Mouse (Mus musculus) limb, embryonic 10.5 days (tissue): Measurements from ENCODE around the gene Camk2g. TPM values are rescaled to one million over a fixed set of nuclear protein-coding genes. Genes with fewer than 3 reads are reported as not detected.

Source experiments
- DNase-seq: peaks from one replicate; pipeline ENCODE4 v3.0.0-alpha.2; 2017; ENCODE audit warnings: low spot score
- H3K27ac ChIP-seq: fragments of 300-500 bp; sonication (generic); 2 replicates; pipeline ENCODE4 v1.5.1; 2016; ENCODE audit warnings: mild to moderate bottlenecking
- H3K27me3 ChIP-seq: fragments of 300-500 bp; sonication (generic); 2 replicates; pipeline ENCODE4 v1.6.1; 2016; ENCODE audit warnings: low read depth, mild to moderate bottlenecking; ENCODE audit not compliant: poor library complexity, severe bottlenecking
- H3K36me3 ChIP-seq: fragments of 300-500 bp; sonication (generic); 2 replicates; pipeline ENCODE4 v1.6.1; 2016; ENCODE audit warnings: mild to moderate bottlenecking, moderate library complexity
- H3K4me1 ChIP-seq: fragments of 300-500 bp; sonication (generic); 2 replicates; pipeline ENCODE4 v1.6.1; 2016
- H3K4me3 ChIP-seq: fragments of 300-500 bp; sonication (generic); 2 replicates; pipeline ENCODE4 v1.5.1; 2016; ENCODE audit warnings: mild to moderate bottlenecking, moderate library complexity
- H3K9me3 ChIP-seq: fragments of 300-500 bp; sonication (generic); replicated peaks from 2 replicates; pipeline ENCODE4 v1.6.1; 2016; ENCODE audit warnings: mild to moderate bottlenecking
- WGBS: fragments of 180-500 bp; shearing (Covaris S2); methylation state at CpG from one replicate; pipeline ENCODE4 v1.1.7; 2016; 5-methylcytosine and 5-hydroxymethylcytosine counted together
- polyA plus RNA-seq: library from polyadenylated mRNA; unstranded; fragments of >200 nt; fragmentation: Nextera tagmentation; extraction: Ambion mirVana; gene quantifications from 2 replicates; pipeline ENCODE4 v1.2.1, GENCODE M21; 2016

Camk2g gene
- polyA plus RNA-seq, 1 experiment from 2014 or later: 57.6 TPM

DNA sequence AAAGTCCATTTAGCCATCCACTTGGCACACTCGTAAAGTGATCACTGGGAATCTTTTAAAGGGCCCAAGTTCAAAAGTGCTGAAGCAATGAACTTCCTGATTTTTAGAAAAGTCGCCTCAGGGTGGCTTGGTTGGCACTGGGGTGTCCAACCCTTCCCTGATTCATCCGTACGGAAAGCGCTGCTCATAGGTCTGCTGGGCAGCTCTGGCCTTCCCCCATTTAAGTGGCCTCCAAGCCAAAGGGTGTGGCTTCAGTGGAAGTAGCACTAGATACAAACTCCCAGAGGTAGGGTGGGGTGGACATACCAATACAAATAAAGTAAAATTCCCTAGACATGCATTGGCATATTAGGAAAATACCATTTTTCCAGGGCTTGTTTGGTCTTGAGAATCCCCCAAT is 33.6 kb upstream of the Camk2g start:
- DNase-seq: no peak
- WGBS: 90% methylated on average over 5 of the region's 5 CpGs
- H3K27me3 ChIP-seq: no peaks in the 10 kb centered on the region
- H3K4me1 ChIP-seq: peaks cover 8% of the 10 kb centered on the region
- no peaks in the 10 kb centered on the region for H3K36me3 ChIP-seq
- no peaks in the 10 kb centered on the region for H3K9me3 ChIP-seq
- no peak overlapping the region for H3K4me3 ChIP-seq
- no peak overlapping the region for H3K27ac ChIP-seq

DNA sequence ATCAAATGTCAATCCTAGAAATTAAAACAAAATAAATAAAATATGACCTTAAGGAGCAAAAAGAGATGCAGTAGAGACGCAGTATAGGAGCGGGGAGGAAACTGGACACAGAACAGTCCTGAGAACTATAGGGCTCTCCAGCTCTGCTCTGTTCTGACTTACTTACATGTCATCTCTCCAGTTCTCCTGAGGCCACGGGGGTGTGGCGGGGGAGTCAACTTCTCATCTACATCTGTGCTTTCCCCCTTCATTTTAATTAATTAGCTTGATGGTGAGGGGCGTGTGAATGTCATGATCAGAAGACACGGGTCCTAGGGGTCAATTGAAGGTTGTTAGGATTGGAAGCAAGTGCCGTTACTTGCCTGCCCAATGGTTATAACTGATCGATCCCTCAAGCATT is 33.2 kb upstream of the Camk2g start:
- no peaks in the 10 kb centered on the region for H3K27me3 ChIP-seq
- no peak for DNase-seq
- peaks cover 8% of the 10 kb centered on the region for H3K4me1 ChIP-seq
- no peaks in the 10 kb centered on the region for H3K9me3 ChIP-seq
- no peak overlapping the region for H3K4me3 ChIP-seq
- H3K27ac ChIP-seq: no peak overlapping the region
- 75% methylated on average over 8 of the region's 8 CpGs for WGBS
- H3K36me3 ChIP-seq: no peaks in the 10 kb centered on the region

DNA sequence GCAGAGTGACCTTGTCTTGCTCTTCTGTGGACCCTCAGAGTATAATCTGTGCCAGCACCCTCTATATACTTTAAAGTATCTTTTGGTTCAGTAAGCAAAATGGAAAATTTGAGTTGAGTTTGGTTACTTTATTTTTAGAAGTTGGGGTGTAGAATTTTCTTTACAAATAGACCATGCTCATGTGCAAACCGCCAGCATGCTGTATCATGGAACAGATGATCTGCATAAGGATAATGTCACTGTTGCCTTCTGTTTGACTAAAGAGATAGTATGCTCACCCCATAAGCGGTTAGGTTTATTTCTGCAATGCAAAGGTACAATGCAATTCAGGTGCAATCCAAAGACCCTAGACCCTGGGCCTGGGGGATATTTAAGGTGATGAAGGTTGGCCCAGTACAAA is 31.6 kb upstream of the Camk2g start:
- Histone ChIP-seq H3K36me3 (no peaks in the 10 kb centered on the region), H3K4me3 (no peak overlapping the region), H3K27me3 (no peaks in the 10 kb centered on the region), H3K27ac (no peak overlapping the region), H3K4me1 (peaks cover 8% of the 10 kb centered on the region), H3K9me3 (no peaks in the 10 kb centered on the region)
- 91% methylated on average over 2 of the region's 2 CpGs for WGBS
- no peak for DNase-seq

DNA sequence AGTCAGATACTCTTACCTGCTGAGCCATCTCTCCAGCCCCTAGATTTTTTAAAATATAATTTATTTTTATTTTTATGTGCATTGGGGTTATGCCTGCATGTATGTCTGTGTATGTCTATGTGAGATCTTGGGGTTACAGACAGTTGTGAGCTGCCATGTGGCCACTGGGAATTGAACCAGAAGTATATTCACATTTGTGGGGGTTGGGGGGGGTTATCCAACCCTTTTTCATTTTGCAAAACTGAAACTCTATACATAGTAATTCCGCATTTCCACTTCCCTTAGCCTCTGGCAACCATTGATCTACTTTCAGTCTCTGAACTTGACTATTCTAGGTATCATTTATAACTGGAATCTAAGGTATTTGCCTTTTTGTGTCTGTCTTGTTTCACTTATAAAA is 30.6 kb upstream of the Camk2g start:
- H3K27me3 ChIP-seq: no peaks in the 10 kb centered on the region
- no peak for DNase-seq
- WGBS: 89% methylated on average over 1 of the region's 1 CpGs
- H3K36me3 ChIP-seq: no peaks in the 10 kb centered on the region
- no peak overlapping the region for H3K27ac ChIP-seq
- no peaks in the 10 kb centered on the region for H3K9me3 ChIP-seq
- no peak overlapping the region for H3K4me3 ChIP-seq
- peaks cover 6% of the 10 kb centered on the region for H3K4me1 ChIP-seq

DNA sequence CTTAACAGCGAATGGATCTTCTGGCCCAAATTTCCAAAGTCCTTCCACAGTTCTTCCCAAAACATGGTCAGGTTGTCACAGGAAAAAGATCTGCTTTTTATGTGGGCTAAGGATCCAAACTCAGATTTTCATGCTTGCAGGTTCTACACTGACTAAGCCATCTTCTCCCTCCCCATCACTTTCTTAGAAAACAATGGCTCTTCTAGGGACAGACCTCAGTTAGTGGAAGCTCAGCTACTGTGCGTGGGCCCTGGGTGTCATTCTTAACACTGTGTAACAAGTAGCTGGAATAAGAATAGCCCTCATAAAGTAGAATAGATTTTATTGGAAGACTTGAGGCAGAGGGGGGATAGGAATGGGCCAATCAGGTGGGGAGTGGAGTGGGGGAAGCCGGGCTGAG is 21.6 kb upstream of the Camk2g start:
- no peaks in the 10 kb centered on the region for H3K36me3 ChIP-seq
- no peak overlapping the region for H3K27ac ChIP-seq
- 82% methylated on average over 3 of the region's 3 CpGs for WGBS
- H3K27me3 ChIP-seq: no peaks in the 10 kb centered on the region
- no peaks in the 10 kb centered on the region for H3K9me3 ChIP-seq
- DNase-seq: no peak
- no peak overlapping the region for H3K4me3 ChIP-seq
- peaks cover 14% of the 10 kb centered on the region for H3K4me1 ChIP-seq

DNA sequence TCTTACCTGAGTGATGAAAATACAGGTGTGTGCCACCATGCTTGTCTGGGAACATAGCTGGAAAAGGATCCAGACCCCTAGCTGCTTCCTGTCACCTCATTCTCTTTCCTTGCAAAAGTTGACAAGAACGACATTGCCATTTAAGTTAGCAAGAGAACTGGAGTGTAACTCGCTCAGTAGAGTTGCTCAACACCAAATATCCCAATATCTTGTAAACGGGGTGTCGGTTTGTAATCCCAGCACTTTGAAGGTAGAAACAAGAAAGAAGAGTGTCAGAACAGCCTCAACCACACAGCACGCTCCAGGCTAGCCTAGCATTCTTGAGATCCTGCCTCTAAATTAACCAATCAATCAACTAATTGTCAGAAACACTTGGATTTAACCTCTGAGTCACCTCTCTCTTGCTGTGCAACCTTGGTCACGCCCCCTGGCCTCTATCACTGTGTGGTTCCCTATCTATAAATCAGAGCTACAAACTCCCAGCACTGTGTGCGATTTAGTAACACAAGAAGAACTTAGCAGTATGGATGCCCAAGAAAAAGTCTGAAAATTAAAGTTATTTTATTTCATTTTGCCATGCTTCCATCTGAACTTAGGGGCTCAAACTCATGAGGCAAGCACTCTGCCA is 18.0 kb upstream of the Camk2g start:
- Histone ChIP-seq H3K27me3 (no peaks in the 10 kb centered on the region), H3K4me3 (no peak overlapping the region), H3K9me3 (no peaks in the 10 kb centered on the region), H3K4me1 (peaks cover 20% of the 10 kb centered on the region), H3K36me3 (no peaks in the 10 kb centered on the region), H3K27ac (no peak overlapping the region)
- DNase-seq: no peak
- WGBS: 55% methylated on average over 7 of the region's 7 CpGs

DNA sequence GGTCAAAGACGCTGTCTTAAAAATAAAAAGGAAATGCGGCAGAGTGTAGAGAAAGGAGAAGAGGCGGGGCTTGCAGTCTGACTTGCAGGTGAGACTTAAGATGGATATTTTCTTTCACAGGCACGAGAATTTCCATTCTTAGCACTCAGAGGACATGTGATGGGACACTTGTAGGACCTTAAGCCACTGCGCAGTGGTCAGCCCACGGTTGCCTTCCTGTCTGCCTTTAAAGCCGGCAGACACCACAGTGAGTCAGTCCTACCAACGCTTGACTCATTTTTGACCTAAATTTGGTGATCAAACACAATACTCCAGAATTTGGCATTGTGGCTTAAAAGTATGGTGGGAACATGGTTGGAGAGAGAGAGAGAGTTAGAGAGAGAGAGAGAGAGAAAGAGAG is 17.3 kb upstream of the Camk2g start:
- Histone ChIP-seq H3K27ac (no peak overlapping the region), H3K4me1 (peaks cover 23% of the 10 kb centered on the region), H3K4me3 (no peak overlapping the region), H3K27me3 (no peaks in the 10 kb centered on the region), H3K9me3 (no peaks in the 10 kb centered on the region), H3K36me3 (no peaks in the 10 kb centered on the region)
- no peak for DNase-seq
- 89% methylated on average over 8 of the region's 8 CpGs for WGBS

DNA sequence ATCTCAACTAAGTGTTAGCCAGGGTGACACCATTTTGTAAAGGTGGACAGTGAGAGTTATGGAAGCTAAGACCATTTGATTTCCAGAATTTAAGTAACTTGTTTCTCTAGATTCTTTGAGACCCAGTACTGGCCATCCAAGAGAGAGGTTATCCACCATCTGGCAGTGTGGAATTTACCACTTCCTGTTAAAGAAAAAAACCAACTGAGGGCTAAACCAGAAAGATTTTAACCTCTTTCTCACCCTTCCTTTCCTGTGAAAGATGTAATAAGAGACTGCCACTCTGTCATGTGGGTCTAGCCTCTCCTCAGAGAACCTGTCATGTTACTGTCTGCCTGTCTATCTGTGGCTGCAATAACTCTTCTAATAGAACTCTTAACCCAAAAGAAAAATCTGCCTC is 15.9 kb upstream of the Camk2g start:
- no peaks in the 10 kb centered on the region for H3K27me3 ChIP-seq
- no peaks in the 10 kb centered on the region for H3K36me3 ChIP-seq
- no peak overlapping the region for H3K27ac ChIP-seq
- no peaks in the 10 kb centered on the region for H3K9me3 ChIP-seq
- H3K4me3 ChIP-seq: no peak overlapping the region
- DNase-seq: no peak
- H3K4me1 ChIP-seq: peaks cover 25% of the 10 kb centered on the region

DNA sequence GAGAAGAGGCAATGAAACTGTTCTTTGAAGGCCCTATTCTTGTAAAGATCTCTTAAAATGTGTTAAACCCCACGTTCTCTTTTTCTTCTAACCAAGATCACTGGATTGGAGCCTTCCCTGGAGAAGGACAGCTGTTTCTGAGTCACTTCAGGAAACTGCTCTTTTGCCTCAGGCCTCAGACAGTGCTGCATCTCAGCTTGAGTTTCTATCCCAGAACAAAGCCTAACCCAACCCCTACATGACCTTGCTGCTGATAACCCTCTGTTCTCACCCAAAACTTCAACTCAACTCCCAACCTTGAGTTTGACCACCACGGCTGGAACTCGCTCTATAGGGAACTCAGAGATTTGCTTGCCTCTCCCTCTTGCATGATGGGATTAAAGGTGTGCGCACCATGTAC is 15.5 kb upstream of the Camk2g start:
- no peak for DNase-seq
- no peaks in the 10 kb centered on the region for H3K9me3 ChIP-seq

DNA sequence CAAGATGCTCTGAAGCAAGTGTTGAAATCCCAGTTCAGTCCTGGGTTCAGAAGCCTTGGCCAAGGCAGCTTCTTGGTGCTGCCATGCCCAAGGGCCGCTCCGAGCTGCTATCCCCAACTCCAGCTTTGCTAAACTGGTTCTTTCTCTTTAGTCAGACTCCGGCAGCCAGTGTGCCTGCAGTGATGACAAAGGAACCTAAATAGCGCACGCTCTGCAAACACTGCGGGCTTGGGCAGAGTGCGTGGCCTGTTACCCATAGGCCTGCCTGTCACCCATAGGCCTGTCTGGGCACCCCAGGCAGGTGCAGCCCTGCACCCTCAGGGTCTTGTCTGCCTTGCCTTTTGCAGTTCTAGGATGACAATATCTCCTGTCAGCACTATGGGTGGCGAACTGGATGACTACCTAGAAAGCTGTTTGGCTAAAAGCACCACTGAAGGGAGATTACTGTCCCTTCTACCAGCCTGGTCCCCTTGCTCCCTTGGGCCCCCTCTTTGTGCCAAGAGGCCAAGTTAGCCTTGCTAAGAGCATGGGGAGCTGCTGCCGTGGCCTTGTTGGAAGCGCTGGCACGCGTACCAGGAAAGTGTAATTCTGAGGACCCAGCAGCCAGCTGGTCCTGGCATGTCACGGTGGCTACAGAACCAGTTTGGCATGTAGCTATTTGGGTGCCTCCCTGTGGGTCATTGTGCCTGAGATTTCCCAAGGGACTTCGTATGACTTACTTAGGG is 12.4 kb upstream of the Camk2g start:
- DNase-seq: no peak
- Histone ChIP-seq H3K9me3 (no peaks in the 10 kb centered on the region), H3K27me3 (no peaks in the 10 kb centered on the region), H3K4me1 (peaks cover 13% of the 10 kb centered on the region; the same call in 1 of the 2 replicates), H3K27ac (no peak overlapping the region), H3K36me3 (no peaks in the 10 kb centered on the region), H3K4me3 (no peak overlapping the region)
- WGBS: 91% methylated on average over 14 of the region's 14 CpGs

More for the DNA sequence above, 15.5 kb upstream of the Camk2g start:
- WGBS: 84% methylated on average over 4 of the region's 4 CpGs
- no peak overlapping the region for H3K4me3 ChIP-seq
- no peaks in the 10 kb centered on the region for H3K36me3 ChIP-seq
- H3K4me1 ChIP-seq: peaks cover 25% of the 10 kb centered on the region
- H3K27me3 ChIP-seq: no peaks in the 10 kb centered on the region
- no peak overlapping the region for H3K27ac ChIP-seq

DNA sequence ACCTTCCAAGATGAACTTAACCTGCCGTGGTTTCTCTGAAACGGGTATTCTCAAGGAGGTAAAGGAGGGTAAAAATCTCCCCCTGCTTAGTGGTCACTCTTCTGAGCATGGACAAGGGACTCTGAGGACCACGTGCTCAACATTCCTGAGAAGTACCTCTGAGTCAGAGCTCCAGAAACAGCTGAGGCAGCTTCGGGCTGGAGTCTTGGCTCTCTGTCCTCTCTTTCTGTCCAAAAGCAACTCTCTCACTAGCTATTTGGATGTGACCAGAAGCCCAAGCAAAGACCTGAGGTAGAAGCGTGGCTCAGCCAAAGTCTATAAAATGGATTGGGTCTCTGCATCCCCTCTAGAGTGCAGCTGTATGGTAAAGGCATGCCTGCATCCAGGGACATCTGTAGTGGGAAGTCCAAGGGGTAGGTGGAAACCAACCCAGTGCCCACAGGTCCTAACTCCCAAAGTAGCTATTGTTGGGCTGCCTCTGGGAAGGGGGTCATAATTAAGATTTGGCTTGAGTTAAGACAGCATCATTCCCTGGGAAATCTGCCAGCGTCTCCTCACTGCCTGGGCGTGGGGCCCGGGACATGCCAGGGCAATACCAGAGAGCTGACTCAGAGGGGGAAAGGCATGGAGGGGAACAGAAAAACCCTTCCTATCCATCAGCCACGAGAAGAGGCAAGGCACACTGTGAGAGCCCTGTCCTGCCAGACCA is 11.2 kb upstream of the Camk2g start:
- DNase-seq: no peak
- Histone ChIP-seq H3K36me3 (no peaks in the 10 kb centered on the region), H3K27me3 (no peaks in the 10 kb centered on the region), H3K4me1 (peaks cover 18% of the 10 kb centered on the region; the same call in 1 of the 2 replicates), H3K9me3 (no peaks in the 10 kb centered on the region), H3K27ac (no peak overlapping the region), H3K4me3 (no peak overlapping the region)
- WGBS: 80% methylated on average over 9 of the region's 9 CpGs

DNA sequence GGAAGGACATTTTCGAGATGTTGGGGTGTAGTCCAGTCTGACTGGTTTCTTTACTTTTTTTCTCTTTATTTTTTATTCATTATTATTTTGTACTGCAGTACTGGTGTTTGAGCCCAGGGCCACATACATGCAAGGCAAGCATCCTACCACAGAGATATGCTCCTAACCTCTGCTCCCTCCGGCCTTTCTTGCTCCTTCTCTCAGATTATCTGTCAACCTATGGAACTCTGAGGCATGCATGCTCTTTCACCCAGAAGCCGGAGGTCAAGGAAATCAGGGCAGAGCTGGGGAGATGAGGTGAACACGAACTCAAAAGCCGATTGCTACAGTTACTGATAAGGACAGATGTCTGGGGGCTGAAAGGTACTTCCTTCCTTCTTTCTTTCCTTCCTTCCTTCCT is 10.6 kb upstream of the Camk2g start:
- H3K9me3 ChIP-seq: no peaks in the 10 kb centered on the region
- DNase-seq: no peak
- H3K4me3 ChIP-seq: no peak overlapping the region
- H3K4me1 ChIP-seq: peaks cover 13% of the 10 kb centered on the region; the same call in 1 of the 2 replicates
- WGBS: 73% methylated on average over 5 of the region's 5 CpGs
- H3K27me3 ChIP-seq: no peaks in the 10 kb centered on the region
- H3K36me3 ChIP-seq: no peaks in the 10 kb centered on the region
- H3K27ac ChIP-seq: no peak overlapping the region

DNA sequence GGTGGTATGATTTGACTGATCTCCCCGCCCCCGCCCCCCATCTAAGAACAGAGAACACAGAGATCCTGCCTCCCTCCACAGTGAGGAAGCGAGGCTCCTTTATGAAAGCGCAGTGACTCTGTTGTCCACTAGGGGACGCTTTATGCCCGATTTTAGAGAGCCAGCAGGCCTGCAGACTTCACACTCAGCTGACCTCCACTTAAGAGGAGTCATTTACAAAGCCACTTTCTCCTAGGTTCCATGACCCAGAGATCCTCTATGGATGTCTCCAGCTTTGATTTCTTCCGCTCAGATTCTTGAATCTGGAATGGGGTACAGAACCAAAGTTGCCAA is 9.7 kb upstream of the Camk2g start:
- DNase-seq: peak; percentile 79
- Histone ChIP-seq H3K36me3 (no peaks in the 10 kb centered on the region), H3K4me1 (0 out of 2 replicates have a peak, but pooled peaks cover 12% of the 10 kb centered on the region), H3K27ac (no peak overlapping the region), H3K4me3 (no peak overlapping the region), H3K9me3 (no peaks in the 10 kb centered on the region), H3K27me3 (no peaks in the 10 kb centered on the region)
- 3% methylated on average over 7 of the region's 7 CpGs for WGBS
